Mouse (Mus musculus): Measurements from ENCODE around the gene Trim14.

Trim14 gene

DNA sequence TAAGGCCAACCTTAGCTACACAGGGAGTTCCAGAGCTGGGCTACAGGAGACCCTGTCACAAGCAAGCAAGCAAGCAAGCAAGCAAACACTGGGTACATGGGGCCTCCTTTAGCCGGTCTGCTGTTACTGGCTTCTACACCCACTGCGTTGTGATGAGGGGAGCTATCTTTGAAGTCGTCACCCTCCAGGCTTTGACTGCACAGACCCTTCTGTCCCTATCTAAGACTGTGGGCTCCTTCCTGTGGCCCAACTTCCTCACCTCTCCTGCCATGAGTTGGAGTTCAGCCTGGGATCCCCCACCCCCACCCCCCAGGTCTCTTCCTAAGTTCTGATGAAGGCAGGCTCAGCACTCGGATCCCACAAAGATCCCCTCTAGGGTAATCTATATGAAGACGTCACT is 26.1 kb upstream of the Trim14 start:
- in situ Hi-C loops (cut with MboI, MseI), result no loop called here

DNA sequence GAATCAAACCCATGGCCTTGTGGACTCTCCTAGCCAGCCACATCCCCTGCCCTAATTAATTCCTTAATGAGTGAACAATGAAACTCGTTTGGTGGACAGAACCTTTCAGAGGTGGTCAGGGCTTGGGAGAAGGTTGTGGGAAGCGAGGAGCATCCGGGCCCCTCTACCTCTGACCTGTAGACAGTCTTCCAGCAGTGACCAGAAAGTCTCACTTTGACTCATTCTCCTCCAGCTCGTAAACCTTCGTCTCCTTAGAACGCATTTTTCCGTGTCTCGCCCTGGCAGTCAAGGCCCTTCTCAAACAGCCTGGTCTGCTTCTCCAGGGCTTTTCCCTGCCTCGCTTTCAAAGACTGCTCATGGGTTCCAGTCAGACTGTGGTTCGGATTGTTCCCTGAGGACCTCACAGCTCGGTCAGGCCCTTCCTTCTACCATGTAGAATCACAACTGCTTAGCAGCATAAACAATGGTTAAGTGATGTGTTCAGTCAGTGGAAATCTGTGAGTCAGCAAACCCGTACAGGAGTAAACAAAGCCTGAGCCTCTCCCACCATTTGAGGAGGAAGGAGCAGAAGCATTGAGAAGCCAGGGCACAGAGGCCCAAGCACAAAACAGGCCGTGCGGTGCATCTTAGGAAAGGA is 24.2 kb upstream of the Trim14 start:
- in situ Hi-C loops (cut with MboI, MseI), result no loop called here

DNA sequence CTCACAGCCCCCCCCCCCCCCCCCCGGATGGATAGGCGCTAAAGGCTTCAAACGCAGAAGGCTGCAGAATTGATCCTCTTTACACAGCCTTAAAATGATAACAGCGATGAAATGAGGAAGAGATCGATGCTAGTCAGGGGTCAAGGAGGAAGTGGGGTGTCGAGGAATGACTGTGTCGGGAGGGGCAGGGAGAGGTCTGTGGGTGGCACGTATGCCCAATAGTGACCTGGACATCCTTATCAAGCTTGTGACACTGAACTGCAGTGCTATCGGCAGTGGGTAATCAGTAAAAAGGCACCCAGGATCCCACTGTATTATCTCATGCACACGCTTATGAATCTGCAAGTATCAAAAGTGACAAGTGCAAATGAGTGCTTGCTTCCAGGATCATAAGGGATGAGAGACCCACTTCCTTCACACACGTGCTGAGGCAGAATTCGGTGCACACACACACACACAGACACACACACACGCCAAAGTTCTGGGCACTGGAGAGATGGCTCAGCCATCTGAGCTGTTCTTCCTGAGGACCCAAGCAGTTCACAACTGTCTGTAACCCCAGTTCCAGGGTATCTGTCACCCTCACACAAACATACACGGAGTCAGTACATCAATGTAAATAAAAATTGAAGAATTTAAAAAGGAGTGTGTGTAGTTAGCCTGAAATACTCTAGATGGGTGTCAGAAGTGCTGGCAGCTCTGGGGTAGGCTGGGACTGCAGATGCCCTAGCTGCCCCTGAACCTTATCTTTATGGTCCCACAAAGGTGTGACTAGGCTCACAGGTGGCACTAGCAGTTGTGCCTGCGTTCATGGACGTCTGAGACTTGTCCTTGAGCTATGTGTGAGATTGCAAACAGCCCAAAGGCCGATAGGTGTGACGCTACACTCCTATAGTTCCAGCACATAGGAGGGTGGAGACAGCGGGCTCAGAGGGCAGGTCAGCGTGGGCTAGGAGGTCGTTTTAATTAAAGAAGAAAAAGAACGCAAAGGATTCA is 23.0 kb upstream of the Trim14 start:
- in situ Hi-C loops (cut with MboI, MseI), result no loop called here

DNA sequence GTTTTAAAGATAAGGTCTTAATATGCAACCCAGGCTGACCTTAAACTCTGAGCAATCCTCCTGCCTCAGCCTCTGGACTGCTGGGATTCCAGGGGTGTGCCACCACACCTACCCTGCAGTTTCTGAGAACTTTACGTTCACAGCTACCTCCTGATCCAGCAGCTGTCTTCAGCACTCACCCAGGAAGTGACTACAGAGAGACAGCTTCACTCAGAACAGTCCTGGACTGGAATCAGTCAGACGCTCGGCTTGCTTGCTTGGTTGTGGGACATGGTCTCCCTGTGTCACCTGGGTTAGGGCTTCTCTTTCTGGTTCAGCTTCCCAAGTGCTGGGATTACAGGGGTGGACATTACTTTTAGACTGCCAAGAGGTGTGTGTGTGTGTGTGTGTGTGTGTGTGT is 21.0 kb upstream of the Trim14 start:
- in situ Hi-C loops (cut with MboI, MseI), result no loop called here

DNA sequence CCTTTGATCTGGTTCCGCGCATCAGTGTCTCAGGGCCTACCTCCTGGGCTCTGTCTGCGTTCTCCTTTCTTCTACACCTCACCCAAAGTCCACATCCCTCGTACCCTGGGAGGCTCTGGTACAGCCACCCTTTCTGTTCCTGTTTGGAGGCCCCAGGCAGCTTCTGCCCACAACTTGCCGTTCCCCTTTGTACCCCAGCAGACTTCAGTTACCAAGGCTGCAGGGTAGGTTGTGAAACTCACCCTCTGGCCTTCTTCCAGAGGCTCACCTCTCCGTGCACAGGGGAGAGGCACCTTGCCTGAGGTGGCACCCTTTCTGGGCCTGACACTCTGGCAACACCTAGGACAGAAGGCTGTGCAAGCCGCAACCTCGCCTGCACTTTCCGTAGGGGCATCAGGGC is 19.8 kb upstream of the Trim14 start:
- in situ Hi-C loops (cut with MboI, MseI), result no loop called here

DNA sequence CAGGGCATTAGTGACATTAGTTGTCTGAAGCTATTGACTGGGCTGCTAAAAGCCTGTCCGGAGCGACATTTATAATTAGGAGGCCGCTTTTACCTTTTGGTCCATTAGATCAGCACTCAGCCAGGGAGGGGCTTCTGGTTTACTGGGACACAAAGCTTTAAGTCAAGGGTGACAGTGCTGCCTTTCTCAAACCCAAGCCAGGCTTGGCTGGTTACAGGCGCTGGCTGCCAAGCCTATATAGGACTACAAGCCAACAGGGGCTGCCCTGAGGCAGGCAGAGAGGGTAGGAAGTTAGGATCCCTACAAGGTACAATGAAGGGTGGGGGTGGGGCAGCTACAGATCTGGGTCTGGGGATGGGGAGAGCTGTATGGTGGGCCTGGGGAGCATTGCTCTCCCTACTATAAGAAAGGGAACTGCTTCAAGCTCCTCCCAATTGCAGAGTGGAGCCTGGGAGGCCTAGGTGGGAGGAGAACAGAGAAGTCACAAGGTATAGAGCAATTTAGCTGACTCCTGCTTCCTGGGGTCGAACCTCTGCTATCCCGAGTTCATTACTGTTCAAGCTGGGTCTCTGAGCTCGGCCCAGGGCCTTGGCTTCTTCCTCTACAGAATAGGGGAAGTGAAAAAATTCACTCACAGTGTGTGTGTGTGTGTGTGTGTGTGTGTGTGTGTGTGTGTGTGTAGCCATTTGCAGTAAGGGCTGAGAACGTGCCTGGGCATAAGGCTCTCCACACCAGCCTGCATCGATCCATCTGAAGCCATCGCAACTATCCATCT is 18.5 kb upstream of the Trim14 start:
- in situ Hi-C loops (cut with MboI, MseI), result no loop called here

DNA sequence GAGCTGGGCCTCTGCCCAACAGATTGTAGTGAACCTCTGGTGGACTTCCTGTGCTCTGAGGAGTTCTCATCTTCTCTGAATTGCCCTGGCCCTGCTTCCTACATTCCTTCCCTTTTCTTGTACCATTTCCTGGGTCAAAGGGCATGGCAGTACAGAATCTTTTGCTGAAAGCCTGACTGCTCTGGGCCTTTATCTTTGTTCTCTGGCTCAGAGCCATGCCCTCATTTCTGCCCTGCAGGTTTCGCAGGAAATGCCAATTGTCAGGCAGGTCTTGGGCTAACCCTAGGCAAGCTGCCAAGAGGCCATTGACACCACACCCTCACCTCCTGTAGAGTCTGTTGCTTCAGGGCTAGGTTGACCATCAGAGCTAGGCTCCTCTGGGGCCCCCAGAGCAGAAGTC is 17.9 kb upstream of the Trim14 start:
- in situ Hi-C loops (cut with MboI, MseI), result no loop called here

DNA sequence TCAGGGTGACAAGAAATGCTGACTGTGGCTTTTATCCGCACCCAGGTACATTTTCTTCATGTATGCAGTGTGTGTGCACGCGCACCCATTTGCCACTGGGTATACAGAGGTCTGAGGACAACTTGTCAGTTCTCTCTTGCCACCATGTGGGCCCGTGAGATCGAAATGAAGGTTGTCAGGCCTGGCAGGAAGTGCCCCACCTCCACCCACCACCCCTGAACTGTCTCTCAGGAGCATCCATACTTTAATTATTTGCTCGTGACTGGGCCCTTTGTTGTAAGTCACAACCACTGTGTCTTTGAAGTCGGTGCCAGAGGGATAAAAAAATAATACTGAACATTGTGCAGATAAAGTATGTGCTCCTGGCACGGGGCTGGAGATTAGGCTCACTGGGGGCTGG is 14.5 kb upstream of the Trim14 start:
- in situ Hi-C loops (cut with MboI, MseI), result no loop called here

DNA sequence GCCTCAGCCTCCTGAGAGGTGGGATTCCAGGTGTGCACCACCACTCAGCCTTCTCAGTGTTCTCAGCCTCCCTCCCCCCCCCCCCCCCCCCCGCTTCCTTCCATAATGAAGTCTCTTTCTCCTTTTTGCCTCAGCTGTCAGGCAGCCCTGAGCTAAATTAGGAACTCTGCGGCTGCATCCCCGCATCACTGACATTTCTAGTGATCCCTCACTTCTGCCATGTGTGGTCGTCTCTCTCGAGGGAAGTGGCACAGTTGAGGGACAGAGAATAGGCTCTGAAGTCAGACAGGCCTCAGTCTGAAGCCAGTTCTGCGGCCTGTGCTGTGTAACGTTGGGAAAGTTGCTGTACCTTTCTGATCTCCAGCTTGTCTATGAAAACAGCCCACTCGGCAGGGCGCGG is 14.0 kb upstream of the Trim14 start:
- in situ Hi-C loops (cut with MboI, MseI), result loop anchor here (10.0 kb wide), 3 partner anchors 45 to 1415 kb away; no protein-coding TSS in a partner anchor

DNA sequence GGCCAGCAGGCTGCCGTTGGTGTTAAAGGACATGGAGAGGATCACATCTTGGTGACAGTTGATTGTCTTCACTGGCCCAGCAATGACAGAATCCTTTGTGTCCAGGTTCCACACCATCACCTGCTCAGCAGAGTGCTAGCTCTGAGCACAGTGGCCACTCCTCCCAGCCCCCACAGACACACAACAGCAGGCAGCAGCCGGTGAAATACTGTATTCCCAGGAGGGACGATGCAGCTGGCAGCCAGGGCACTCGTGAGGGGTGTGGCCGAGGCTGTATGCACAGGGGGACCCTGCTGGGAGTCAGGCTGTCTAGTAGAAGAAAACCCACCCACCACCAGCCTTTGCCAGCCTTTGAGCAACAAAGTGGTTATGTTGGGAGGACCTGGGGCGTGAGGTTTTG is 10.8 kb upstream of the Trim14 start:
- in situ Hi-C loops (cut with MboI, MseI), result loop anchor here (10.0 kb wide), 3 partner anchors 48 to 1418 kb away; no protein-coding TSS in a partner anchor

DNA sequence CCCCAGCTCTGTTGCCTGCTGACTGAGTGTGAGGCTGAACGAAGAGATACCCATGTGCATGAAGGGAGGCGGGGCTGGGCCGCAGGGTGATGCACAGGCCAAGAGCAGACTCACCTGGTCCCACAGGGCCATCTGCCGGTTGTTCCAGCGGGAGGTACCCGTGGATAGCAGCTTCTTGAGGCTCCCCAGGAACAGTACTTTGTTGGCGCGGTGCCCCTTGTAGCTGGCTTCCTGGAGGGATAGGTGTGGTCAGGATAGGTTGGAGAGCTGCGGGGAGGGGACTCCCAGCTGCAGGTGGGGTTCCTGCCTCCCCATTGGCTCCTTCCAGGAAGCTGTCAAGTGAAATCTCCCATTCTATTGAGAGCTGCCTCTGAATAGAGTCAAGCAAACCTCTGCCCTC is 9.6 kb upstream of the Trim14 start:
- in situ Hi-C loops (cut with MboI, MseI), result loop anchor here (10.0 kb wide), 3 partner anchors 49 to 1419 kb away; no protein-coding TSS in a partner anchor

DNA sequence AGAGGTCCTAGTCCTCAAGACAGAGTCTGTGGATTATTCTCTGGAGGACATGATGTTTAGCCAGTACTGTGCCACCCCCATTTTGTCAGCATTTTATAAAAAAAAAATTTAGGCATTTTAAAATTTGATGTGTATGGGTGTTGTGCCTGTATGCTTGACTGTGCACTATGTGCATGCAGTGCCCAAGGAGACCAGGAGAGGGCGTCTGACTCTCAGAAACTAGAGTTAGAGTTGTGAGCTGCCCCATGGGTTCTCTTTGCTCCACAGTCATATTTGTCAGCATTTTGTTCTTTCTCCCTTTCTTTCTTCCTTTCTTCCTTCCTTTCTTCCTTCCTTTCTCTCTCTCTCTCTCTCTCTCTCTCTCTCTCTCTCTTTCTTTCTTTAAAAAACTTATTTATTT is 8.4 kb upstream of the Trim14 start:
- in situ Hi-C loops (cut with MboI, MseI), result loop anchor here (5.0 to 10.0 kb wide), 4 partner anchors 50 to 1420 kb away; partner anchors contain the start of gene Tbc1d2

DNA sequence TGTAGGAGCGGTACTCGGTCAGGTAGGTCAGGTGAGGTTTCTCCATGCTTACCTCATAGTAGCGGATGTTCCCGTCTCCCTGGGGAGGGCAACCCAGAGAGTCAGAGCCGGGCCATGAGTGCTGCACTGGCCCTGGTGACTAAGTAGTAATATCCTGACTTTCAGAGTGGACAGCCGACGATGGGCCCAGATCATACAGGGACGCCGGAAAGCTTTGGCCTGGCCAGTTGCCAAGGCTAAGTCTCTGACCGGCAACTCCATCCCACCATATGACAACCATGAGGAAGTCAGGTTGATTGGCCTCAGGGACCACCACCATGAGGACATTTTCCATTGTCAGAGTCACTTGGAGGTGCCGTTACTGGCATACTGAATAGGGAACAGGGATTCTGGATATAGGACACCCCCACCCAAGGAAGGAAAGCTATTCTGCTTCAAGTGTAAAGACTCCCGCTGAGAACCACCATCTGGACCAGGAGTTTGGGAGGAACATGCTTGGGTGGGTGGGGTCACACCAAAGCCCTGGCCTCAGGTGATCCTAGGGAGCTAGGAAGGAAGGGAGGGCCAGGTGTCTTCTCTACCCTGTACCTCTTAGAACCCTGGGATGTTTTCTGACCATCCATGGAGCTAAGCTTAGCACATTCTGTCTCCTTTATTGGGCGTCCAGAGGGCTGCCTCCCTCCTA is 7.6 kb upstream of the Trim14 start:
- in situ Hi-C loops (cut with MboI, MseI), result loop anchor here (5.0 to 10.0 kb wide), 4 partner anchors 51 to 1421 kb away; partner anchors contain the start of gene Tbc1d2

DNA sequence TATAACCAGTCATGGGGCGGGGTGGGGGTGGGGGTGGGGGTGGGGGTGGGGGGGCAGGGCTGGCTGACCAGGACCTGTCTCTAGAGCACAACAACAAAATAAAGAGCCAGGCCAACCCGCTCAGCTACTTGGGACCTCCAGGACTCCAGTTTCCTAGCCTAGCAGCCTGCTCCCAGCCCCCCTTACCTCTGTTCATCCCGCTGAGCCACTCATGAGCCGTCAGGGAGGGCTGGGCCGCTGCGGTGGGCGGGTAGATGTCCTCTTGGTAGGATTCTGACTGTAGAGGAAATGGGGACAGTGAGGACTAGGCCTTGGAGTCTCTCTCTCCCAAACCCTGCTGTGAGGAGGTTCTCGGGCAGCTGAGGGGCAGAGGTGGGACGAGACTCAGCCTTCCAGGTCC is 5.8 kb upstream of the Trim14 start:
- in situ Hi-C loops (cut with MboI, MseI), result loop anchor here (5.0 to 10.0 kb wide), 4 partner anchors 53 to 1423 kb away; partner anchors contain the start of gene Tbc1d2

DNA sequence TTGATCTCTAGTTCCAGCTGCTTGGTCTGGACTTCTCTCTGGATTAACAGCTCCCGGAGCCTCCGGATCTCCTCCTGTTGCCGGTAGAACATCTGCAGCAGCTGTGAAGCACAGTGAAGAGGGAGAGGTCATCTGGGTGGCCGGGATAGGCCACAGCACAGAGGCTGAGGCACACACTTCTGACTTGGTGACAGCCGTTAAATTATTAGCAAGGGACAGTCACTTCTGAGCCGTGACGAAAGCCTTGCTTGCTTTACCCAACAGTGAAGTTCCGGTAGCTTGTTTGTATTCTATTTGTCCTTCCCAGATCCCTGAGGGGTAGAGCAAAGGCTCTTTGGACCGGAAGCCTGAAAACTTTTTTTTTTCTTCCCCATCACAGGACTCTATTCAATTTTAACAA is 3.2 kb upstream of the Trim14 start:
- in situ Hi-C loops (cut with MboI, MseI), result no loop called here

DNA sequence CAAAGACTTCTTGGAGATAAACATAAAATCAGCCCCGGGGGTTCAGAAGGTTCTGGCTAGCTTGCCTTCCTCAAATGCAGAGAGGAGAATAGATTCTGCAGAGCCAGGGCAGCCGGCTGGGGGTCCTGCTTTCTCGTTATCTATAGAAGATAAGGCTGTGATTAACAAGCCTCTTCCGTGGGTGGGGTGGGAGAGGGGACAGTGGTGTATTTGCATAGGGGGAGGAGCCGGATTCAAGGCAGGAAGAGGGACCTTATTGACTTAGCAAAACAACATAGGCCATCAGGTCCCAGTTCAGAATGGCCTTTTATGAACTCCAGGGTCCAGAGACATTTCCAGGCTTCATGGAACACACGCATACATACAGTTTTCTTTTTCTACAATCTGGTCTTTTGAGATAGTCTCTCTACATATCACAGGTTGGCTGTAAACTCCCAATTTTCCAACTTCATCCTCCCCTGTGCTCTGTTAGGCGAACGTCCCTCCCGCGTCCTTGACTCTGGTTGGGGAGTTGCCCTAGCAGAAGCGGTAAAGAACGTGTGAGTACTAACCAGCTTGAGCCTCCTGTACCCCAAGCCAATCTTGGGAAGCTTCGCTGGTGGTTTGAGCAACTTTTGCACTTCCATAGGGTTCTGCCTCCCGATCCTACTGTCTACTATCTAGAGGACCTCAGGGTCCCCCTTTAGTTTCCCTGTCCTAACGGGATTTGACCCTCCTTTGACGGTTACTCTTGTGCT is 679 bp downstream of the Trim14 start:
- in situ Hi-C loops (cut with MboI, MseI), result no loop called here

DNA sequence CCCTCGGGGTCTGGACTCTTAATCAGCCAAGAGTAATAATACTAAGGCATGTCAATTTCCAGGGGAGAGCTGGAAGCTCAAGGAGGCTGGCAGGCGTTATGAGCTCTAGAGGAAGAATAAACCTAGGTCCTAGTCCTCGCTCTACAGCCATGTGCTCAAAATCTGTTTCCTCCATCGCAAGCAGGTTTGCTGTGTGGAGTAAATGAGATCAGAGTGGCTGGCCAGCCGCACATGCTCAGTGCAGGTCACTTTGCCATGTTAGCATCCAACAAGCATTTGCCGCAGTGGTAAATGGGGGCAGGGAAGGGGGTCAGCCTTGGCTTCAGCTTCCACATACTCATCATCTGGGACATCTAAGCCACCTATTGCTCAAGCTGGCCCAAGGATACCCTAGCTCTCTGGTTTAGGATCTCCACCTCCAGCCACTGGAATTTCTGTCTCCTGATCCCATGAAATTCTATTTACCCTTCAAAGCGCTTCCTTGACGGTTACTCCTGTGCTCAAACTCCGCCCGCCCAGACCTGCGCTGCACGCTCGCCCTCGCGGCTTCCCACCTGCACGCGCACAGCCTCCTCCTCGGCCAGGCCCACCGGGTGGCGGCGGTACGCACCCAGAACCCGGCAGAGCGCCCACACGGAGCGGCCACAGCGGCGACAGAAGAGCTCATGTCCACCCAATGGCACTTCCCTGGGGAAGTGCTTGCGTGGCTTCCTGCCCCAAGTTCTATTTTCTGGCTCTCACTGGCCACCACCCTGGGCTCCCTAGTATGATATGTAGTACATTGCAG is 1.8 kb downstream of the Trim14 start:
- in situ Hi-C loops (cut with MboI, MseI), result no loop called here

DNA sequence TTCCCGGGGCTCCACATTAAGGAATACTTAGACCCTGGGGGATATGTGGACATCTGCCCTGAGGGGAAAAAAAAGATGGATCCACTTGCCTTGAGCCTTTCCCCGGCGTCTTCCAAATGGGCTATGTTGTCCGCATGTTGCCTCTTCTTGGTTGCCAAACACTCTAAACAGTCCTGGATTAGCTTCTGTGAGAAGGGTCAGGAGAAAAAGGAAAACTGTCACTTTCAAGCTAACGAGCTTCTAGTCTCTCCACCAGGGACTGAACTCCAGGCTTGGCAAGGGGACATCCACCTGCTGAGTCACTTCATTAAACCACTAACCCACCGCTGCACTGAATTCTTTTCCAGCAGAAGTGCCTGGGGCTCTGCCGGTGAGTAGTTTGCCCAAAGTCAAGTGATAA is 3.0 kb downstream of the Trim14 start:
- in situ Hi-C loops (cut with MboI, MseI), result no loop called here

DNA sequence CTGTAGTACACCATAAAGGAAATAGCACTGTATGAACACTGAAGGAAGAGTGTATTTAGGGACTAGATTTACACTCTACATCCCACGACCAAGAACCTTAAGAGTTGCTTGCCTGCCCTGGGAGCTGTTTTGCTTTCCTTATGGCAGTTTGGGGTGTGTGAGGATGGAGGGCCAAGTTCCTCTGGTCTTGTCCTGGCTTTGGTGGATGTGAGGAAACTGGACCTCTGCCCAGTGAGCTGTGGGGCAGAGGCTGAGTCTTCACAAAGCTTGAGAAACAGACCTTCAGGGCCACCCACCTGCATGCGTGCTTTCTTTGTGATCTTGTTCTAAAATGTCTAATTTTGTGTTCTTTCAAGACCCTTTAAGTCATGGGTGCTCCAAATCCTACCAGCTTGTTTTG is 3.4 kb downstream of the Trim14 start:
- in situ Hi-C loops (cut with MboI, MseI), result no loop called here

DNA sequence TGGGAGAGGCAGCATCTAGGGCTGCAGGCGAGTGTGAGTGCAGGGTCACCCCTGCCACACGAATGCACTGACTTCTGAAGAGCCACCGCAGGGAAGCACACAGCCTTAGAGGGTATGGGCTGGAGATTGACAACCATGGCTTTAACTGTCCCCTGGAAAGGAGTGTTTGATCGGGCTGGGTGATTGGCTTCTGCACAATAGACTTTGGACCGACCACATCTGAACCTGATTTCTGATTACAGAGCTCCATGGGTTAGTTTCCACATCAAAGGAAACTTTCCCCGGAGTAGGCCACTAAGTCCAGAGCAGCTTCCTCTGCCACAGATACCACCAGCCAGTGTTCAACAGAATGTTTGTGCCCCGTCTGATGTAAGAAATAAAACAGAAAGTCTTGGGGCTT is 6.2 kb downstream of the Trim14 start:
- in situ Hi-C loops (cut with MboI, MseI), result no loop called here
